Mouse (Mus musculus): Measurements from ENCODE around the gene B230118H07Rik.

The B230118H07Rik gene

GRCm38 (mm10) chr2:101638979-101639839 lies 10.1 kb downstream of the B230118H07Rik start:
- no peak for DNase-seq

- DNase-seq = peak; percentile 70
Observed at GRCm38 (mm10) chr2:101628297-101629236, 20.8 kb downstream of the B230118H07Rik start.

- no peak for DNase-seq
Observed at GRCm38 (mm10) chr2:101627227-101627626, 22.1 kb downstream of the B230118H07Rik start.

- no peak for DNase-seq
Observed at GRCm38 (mm10) chr2:101624526-101624925, 24.8 kb downstream of the B230118H07Rik start, which contains the start of gene Rag2. Rag2 (plus strand) TSS chr2:101624718.

GRCm38 (mm10) chr2:101624011-101624410 lies 25.3 kb downstream of the B230118H07Rik start:
- DNase-seq = no peak

- DNase-seq = no peak
Observed at GRCm38 (mm10) chr2:101623042-101623441, 26.3 kb downstream of the B230118H07Rik start.

- DNase-seq = no peak
Observed at GRCm38 (mm10) chr2:101621611-101622010, 27.7 kb downstream of the B230118H07Rik start.

- DNase-seq = no peak
Observed at GRCm38 (mm10) chr2:101620899-101621298, 28.4 kb downstream of the B230118H07Rik start.

GRCm38 (mm10) chr2:101618373-101618772 lies 31.0 kb downstream of the B230118H07Rik start:
- DNase-seq = no peak

- DNase-seq = no peak
Observed at GRCm38 (mm10) chr2:101615464-101616305, 33.6 kb downstream of the B230118H07Rik start.

- DNase-seq = no peak
Observed at GRCm38 (mm10) chr2:101610861-101611260, 38.5 kb downstream of the B230118H07Rik start.

GRCm38 (mm10) chr2:101608232-101608894 lies 41.0 kb downstream of the B230118H07Rik start:
- DNase-seq = no peak

GRCm38 (mm10) chr2:101603099-101603498 lies 46.2 kb downstream of the B230118H07Rik start:
- DNase-seq = no peak

GRCm38 (mm10) chr2:101600703-101601102 lies 48.6 kb downstream of the B230118H07Rik start:
- peak; percentile 20 for DNase-seq

- DNase-seq = no peak
Observed at GRCm38 (mm10) chr2:101598190-101599181, 50.8 kb downstream of the B230118H07Rik start.

GRCm38 (mm10) chr2:101597186-101597585 lies 52.1 kb downstream of the B230118H07Rik start:
- DNase-seq = no peak

- no peak for DNase-seq
Observed at GRCm38 (mm10) chr2:101594681-101595080, 54.7 kb downstream of the B230118H07Rik start.

GRCm38 (mm10) chr2:101592886-101593285 lies 56.4 kb downstream of the B230118H07Rik start:
- DNase-seq = no peak

GRCm38 (mm10) chr2:101592023-101592841 lies 57.1 kb downstream of the B230118H07Rik start:
- DNase-seq = no peak

GRCm38 (mm10) chr2:101591356-101591755 lies 58.0 kb downstream of the B230118H07Rik start:
- no peak for DNase-seq
